Mouse (Mus musculus) lung, embryonic 15.5 days (tissue): ENCODE data around the gene Caskin1. TPM values are rescaled to one million over a fixed set of nuclear protein-coding genes. Genes with fewer than 3 reads are reported as not detected.

ENCODE experiments used
- ATAC-seq: fragments of 200-750 bp; cut with Nextera tagmentation; 2 replicates; pipeline ENCODE4 v1.8.0; 2017; ENCODE audit warnings: moderate number of reproducible peaks, borderline replicate concordance; ENCODE audit not compliant: low FRiP score, low TSS enrichment; ENCODE audit errors: extremely low read depth
- H3K27ac ChIP-seq: fragments of 300-500 bp; sonication (generic); 2 replicates; pipeline ENCODE4 v1.5.1; 2015; ENCODE audit warnings: moderate library complexity, mild to moderate bottlenecking, inconsistent platforms
- H3K27me3 ChIP-seq: fragments of 300-500 bp; sonication (generic); 2 replicates; pipeline ENCODE4 v1.6.1; 2015; ENCODE audit warnings: inconsistent platforms
- H3K36me3 ChIP-seq: fragments of 300-500 bp; sonication (generic); 2 replicates; pipeline ENCODE4 v1.6.1; 2015; ENCODE audit warnings: inconsistent platforms
- H3K4me1 ChIP-seq: fragments of 300-500 bp; sonication (generic); 2 replicates; pipeline ENCODE4 v1.6.1; 2015; ENCODE audit warnings: inconsistent platforms
- H3K4me2 ChIP-seq: fragments of 300-500 bp; sonication (generic); 2 replicates; pipeline ENCODE4 v1.6.1; 2015; ENCODE audit warnings: inconsistent platforms, mild to moderate bottlenecking, moderate library complexity
- H3K4me3 ChIP-seq: fragments of 300-500 bp; sonication (generic); 2 replicates; pipeline ENCODE4 v1.5.1; 2015; ENCODE audit warnings: mild to moderate bottlenecking, inconsistent platforms
- H3K9ac ChIP-seq: fragments of 300-500 bp; sonication (generic); 2 replicates; pipeline ENCODE4 v1.6.1; 2015; ENCODE audit warnings: inconsistent platforms
- H3K9me3 ChIP-seq: fragments of 300-500 bp; sonication (generic); 2 replicates; pipeline ENCODE4 v1.6.1; 2016; ENCODE audit warnings: inconsistent platforms
- WGBS: fragments of 180-500 bp; shearing (Covaris S2); methylation state at CpG from one replicate; pipeline ENCODE4 v1.1.7; 2015; 5-methylcytosine and 5-hydroxymethylcytosine counted together
- polyA plus RNA-seq: library from polyadenylated mRNA; unstranded; fragments of >200 nt; fragmentation: Nextera tagmentation; extraction: Ambion mirVana; gene quantifications from 2 replicates; pipeline ENCODE4 v1.2.1, GENCODE M21; 2015

The Caskin1 gene
- polyA plus RNA-seq, 1 experiment from 2014 or later = 1.0 TPM

DNA sequence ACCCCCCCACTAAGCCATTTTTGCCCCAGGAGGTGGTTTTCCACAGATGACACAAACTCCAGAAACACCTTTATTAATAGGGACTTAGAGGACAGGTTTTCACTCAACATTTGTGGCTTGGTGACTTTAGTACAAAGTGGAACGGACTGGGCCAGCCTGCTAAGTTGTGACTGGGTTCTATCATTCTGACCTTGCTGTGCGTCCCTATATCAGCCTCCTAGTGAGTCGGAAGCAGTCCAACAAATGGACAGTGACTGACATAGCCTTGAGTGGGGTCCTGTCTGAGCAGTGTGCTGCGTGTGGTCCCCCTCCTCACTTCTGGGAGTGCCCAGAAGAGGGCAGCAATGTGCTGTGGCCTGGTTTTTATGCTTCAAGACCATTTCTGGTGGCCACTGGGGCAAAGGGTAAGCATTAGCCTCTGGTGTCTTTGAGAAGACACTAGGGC lies 40.6 kb downstream of the Caskin1 start:
- peak overlapping the region; percentile 63 for H3K4me2 ChIP-seq
- ATAC-seq = no peak
- no peaks in the 10 kb centered on the region for H3K27me3 ChIP-seq
- peak overlapping the region; percentile 79 for H3K9ac ChIP-seq
- H3K4me3 ChIP-seq = peak overlapping the region; percentile 87
- peak overlapping the region; percentile 72 for H3K27ac ChIP-seq
- H3K9me3 ChIP-seq = no peaks in the 10 kb centered on the region
- peaks cover 57% of the 10 kb centered on the region for H3K4me1 ChIP-seq
- WGBS = 1% methylated on average over 4 of the region's 4 CpGs
- H3K36me3 ChIP-seq = peaks cover 6% of the 10 kb centered on the region; the same call in 1 of the 2 replicates

- H3K4me3 ChIP-seq = peak overlapping the region; percentile 87
- peaks cover 6% of the 10 kb centered on the region; the same call in 1 of the 2 replicates for H3K36me3 ChIP-seq
- WGBS = 12% methylated on average over 5 of the region's 5 CpGs
- H3K9me3 ChIP-seq = no peaks in the 10 kb centered on the region
- peak overlapping the region; percentile 63 for H3K4me2 ChIP-seq
- H3K27ac ChIP-seq = peak overlapping the region; percentile 72
- H3K27me3 ChIP-seq = no peaks in the 10 kb centered on the region
- ATAC-seq = no peak
- peak overlapping the region; percentile 79 for H3K9ac ChIP-seq
- H3K4me1 ChIP-seq = peaks cover 55% of the 10 kb centered on the region
Observed at GRCm38 (mm10) chr17:24529883-24530282, 41.5 kb downstream of the Caskin1 start.

GRCm38 (mm10) chr17:24530361-24531050 lies 42.1 kb downstream of the Caskin1 start:
- H3K27me3 ChIP-seq = no peaks in the 10 kb centered on the region
- no peak overlapping the region; the same call in 1 of the 2 replicates for H3K4me3 ChIP-seq
- 33% methylated on average over 8 of the region's 8 CpGs for WGBS
- H3K9ac ChIP-seq = peak overlapping the region; percentile 79
- no peaks in the 10 kb centered on the region for H3K9me3 ChIP-seq
- peak overlapping the region; percentile 72; the same call in 1 of the 2 replicates for H3K27ac ChIP-seq
- peaks cover 49% of the 10 kb centered on the region for H3K4me1 ChIP-seq
- no peak for ATAC-seq
- peaks cover 6% of the 10 kb centered on the region; the same call in 1 of the 2 replicates for H3K36me3 ChIP-seq
- H3K4me2 ChIP-seq = peak overlapping the region; percentile 63

DNA sequence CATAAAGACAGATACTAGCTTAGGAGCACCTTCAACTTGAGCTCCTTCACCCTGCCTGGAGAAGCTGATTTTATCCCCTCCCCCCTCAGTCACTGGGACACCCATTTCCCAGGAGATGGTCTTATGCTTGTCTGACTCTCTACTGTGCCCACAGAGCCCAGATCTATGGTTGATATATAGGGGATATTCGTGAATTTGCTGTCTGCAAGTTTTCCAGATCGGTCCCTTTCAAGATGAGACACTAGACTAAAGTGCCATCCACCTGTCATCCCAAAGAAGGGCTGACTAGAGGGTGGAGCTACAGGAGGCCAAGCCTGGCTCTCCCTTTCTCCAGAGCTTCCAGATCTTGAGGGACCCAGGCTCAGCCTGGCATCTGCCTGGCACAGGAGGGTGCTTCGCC lies 42.7 kb downstream of the Caskin1 start:
- Histone ChIP-seq H3K36me3 (peaks cover 6% of the 10 kb centered on the region; the same call in 1 of the 2 replicates), H3K27me3 (no peaks in the 10 kb centered on the region), H3K27ac (no peak overlapping the region), H3K4me1 (peaks cover 43% of the 10 kb centered on the region), H3K4me3 (no peak overlapping the region), H3K4me2 (no peak overlapping the region), H3K9ac (peak overlapping the region; percentile 79; the same call in 1 of the 2 replicates), H3K9me3 (no peaks in the 10 kb centered on the region)
- no peak for ATAC-seq
- WGBS = 63% methylated on average over 3 of the region's 3 CpGs

DNA sequence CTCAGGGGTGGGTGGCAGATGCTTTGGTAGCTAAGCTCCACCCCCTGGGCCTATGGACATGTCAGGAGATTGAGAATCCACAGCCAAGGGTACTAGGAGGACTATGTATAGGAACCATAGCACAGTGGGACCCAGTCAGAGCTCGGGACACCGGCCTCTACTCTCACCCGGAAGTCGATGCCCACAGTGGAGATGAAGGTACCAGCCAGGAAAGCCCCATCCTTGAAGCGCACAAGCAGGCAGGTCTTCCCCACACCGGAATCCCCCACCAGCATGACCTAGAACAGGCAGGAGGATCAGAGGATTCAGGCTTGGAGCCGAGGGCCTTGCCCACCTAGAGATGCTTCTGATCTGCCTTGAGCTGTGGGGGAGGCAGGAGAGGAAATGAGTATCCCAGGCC lies 43.6 kb downstream of the Caskin1 start:
- Histone ChIP-seq H3K27ac (no peak overlapping the region), H3K9ac (no peak overlapping the region), H3K27me3 (no peaks in the 10 kb centered on the region), H3K36me3 (peaks cover 6% of the 10 kb centered on the region; the same call in 1 of the 2 replicates), H3K9me3 (no peaks in the 10 kb centered on the region), H3K4me1 (peaks cover 34% of the 10 kb centered on the region), H3K4me3 (no peak overlapping the region), H3K4me2 (no peak overlapping the region)
- WGBS = 76% methylated on average over 7 of the region's 7 CpGs
- ATAC-seq = no peak

DNA sequence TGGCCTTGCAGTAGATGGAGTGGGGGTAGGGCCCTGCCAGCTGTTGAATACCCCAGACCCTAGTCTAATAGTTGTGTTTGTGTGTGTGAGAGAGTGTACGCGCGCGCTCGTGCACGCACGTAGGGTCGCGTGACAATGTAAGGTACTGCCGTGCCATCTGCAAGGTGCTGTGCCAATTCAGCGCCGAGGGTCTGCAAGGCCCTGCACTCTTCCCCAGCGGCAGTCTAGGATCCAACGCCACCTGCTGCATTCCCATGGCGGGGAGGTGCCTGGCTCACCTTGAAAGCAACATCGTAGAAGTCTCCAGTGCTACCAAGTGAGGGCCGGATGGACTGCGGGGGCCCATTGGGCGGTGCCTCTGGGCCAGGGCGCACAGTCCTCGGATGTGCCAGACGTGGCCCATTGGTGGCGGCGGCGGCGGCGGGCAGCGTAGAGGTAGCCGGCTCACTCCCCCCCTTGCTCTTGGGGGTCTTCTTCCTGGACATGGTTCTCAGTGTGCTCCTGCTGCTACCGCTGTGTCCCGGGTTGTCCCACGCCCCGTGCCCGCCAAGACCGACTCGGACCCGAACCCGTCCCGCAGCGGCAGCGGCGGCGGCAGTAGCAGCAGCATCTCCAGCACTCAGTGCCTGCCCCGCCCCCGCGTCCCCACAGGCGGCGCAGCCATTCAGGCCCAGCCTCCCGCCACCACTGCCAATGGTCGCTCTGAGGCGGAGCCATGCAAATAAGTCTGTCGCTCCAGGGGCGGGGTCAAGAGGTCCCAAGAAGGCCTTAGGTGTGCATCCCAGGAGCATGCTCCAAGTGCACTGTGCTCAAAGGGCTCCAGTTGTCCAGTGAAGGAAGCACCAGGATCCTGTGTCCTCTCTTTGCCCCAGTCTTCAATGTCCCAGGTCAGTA lies 44.9 kb downstream of the Caskin1 start:
- WGBS = 9% methylated on average over 53 of the region's 53 CpGs
- Histone ChIP-seq H3K9ac (0 out of 2 replicates have a peak overlapping the region, but pooled peaks have one; percentile 22), H3K4me3 (peak overlapping the region; percentile 33), H3K9me3 (no peaks in the 10 kb centered on the region), H3K4me1 (peaks cover 38% of the 10 kb centered on the region), H3K27me3 (no peaks in the 10 kb centered on the region), H3K27ac (no peak overlapping the region), H3K4me2 (peak overlapping the region; percentile 74), H3K36me3 (peaks cover 6% of the 10 kb centered on the region; the same call in 1 of the 2 replicates)
- peak; percentile 52; the same call in 1 of the 2 replicates for ATAC-seq

DNA sequence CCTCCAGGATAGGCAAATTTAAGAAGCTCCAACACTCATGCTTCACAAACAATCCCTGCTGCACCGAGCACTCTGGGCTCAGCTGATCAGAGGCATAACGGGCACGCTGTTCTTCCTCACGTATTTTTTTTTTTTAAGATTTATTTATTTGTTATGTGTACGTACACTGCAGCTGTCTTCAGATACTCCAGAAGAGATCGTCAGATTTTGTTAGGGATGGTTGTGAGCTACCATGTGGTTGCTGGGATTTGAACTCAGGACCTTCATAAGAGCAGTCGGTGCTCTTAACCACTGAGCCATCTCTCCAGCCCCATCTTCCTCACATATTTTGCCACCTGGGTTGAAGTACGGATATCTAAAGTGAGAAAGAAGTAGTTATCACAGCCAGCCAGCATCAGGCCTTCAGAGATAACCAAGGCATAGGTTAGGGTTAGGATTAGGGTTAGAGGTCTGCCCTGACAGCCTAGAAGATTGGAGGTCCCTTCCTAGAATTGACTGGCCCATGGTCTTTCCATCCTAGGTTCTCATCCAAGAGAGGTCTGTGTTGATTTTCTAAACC lies 45.8 kb downstream of the Caskin1 start, which contains the start of gene Rab26:
TSS of gene Rab26 (minus strand) at position 51 of the 559 bp plus-strand sequence.
- 0 out of 2 replicates have a peak within 1 kb of the TSS, but pooled peaks have one; percentile 22 for H3K9ac ChIP-seq
- ATAC-seq = no peak
- no peak within 1 kb of the TSS for H3K27ac ChIP-seq
- H3K4me2 ChIP-seq = peak within 1 kb of the TSS; percentile 74
- no peaks in the 10 kb centered on the region for H3K9me3 ChIP-seq
- peaks cover 33% of the 10 kb centered on the region for H3K4me1 ChIP-seq
- no peaks in the 10 kb centered on the region for H3K27me3 ChIP-seq
- WGBS = 83% methylated on average over 8 of the region's 8 CpGs
- peaks cover 6% of the 10 kb centered on the region; the same call in 1 of the 2 replicates for H3K36me3 ChIP-seq
- H3K4me3 ChIP-seq = peak within 1 kb of the TSS; percentile 33

- H3K9ac ChIP-seq = no peak overlapping the region
- no peak overlapping the region for H3K4me2 ChIP-seq
- H3K4me3 ChIP-seq = no peak overlapping the region
- no peak overlapping the region for H3K27ac ChIP-seq
- no peaks in the 10 kb centered on the region; the same call in 1 of the 2 replicates for H3K36me3 ChIP-seq
- no peaks in the 10 kb centered on the region for H3K27me3 ChIP-seq
- no peak for ATAC-seq
- WGBS = 45% methylated on average over 5 of the region's 5 CpGs
- H3K4me1 ChIP-seq = peaks cover 22% of the 10 kb centered on the region
- H3K9me3 ChIP-seq = no peaks in the 10 kb centered on the region
Observed at GRCm38 (mm10) chr17:24535300-24535699, 46.9 kb downstream of the Caskin1 start.

DNA sequence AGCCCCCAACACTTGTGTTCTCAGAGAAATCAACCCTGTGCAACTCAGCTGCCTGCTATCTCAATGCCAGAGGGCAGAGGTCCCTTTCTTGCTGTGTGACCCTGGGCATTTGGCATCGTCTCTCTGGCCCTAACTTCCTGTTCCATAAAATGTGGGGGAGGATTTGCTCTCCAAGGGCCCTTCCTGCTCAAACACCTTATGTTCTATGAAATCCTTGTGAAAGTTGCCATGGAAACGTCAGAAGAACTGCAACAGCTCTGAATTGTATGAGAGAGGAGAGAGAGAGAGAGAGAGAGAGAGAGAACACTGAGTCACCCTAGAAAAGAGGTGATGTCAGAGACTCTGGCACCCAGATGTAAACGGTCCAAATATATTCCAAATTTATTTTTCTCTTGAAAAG lies 49.1 kb downstream of the Caskin1 start:
- H3K9ac ChIP-seq = no peak overlapping the region
- H3K4me1 ChIP-seq = peaks cover 14% of the 10 kb centered on the region
- 18% methylated on average over 3 of the region's 3 CpGs for WGBS
- H3K27ac ChIP-seq = peak overlapping the region; percentile 59
- H3K4me3 ChIP-seq = no peak overlapping the region
- H3K36me3 ChIP-seq = no peaks in the 10 kb centered on the region
- no peak overlapping the region for H3K4me2 ChIP-seq
- H3K9me3 ChIP-seq = no peaks in the 10 kb centered on the region
- H3K27me3 ChIP-seq = no peaks in the 10 kb centered on the region
- ATAC-seq = no peak

- H3K9ac ChIP-seq = no peak overlapping the region
- 67% methylated on average over 8 of the region's 8 CpGs for WGBS
- H3K27me3 ChIP-seq = no peaks in the 10 kb centered on the region
- no peaks in the 10 kb centered on the region for H3K9me3 ChIP-seq
- H3K4me2 ChIP-seq = no peak overlapping the region
- H3K4me1 ChIP-seq = peaks cover 4% of the 10 kb centered on the region; the same call in 1 of the 2 replicates
- no peak overlapping the region for H3K4me3 ChIP-seq
- H3K36me3 ChIP-seq = no peaks in the 10 kb centered on the region
- ATAC-seq = no peak
- no peak overlapping the region for H3K27ac ChIP-seq
Observed at GRCm38 (mm10) chr17:24538950-24539349, 50.5 kb downstream of the Caskin1 start.

GRCm38 (mm10) chr17:24540375-24540774 lies 52.0 kb downstream of the Caskin1 start:
- no peak overlapping the region for H3K9ac ChIP-seq
- no peaks in the 10 kb centered on the region for H3K9me3 ChIP-seq
- 11% methylated on average over 3 of the region's 3 CpGs for WGBS
- H3K27ac ChIP-seq = no peak overlapping the region
- no peak overlapping the region for H3K4me2 ChIP-seq
- peaks cover 4% of the 10 kb centered on the region; the same call in 1 of the 2 replicates for H3K4me1 ChIP-seq
- H3K27me3 ChIP-seq = no peaks in the 10 kb centered on the region
- H3K36me3 ChIP-seq = no peaks in the 10 kb centered on the region
- no peak overlapping the region for H3K4me3 ChIP-seq
- no peak for ATAC-seq
